Mouse (Mus musculus) brain, embryonic 14.5 days (tissue): Measurements from ENCODE around the gene Acta1.

Experiments
- CTCF ChIP-seq: fragments of 200-500 bp; IDR thresholded peaks from 2 replicates; pipeline ENCODE4 v1.5.1; 2012; ENCODE audit warnings: inconsistent platforms, mild to moderate bottlenecking, moderate library complexity, borderline replicate concordance; ENCODE audit not compliant: insufficient read depth, insufficient read length; ENCODE audit errors: extremely low read depth
- POLR2A ChIP-seq: fragments of 200-500 bp; IDR thresholded peaks from 2 replicates; pipeline ENCODE4 v1.6.1; 2012; ENCODE audit warnings: mild to moderate bottlenecking, inconsistent platforms, borderline replicate concordance; ENCODE audit not compliant: poor library complexity, insufficient read depth, insufficient read length, severe bottlenecking; ENCODE audit errors: extremely low read depth

DNA sequence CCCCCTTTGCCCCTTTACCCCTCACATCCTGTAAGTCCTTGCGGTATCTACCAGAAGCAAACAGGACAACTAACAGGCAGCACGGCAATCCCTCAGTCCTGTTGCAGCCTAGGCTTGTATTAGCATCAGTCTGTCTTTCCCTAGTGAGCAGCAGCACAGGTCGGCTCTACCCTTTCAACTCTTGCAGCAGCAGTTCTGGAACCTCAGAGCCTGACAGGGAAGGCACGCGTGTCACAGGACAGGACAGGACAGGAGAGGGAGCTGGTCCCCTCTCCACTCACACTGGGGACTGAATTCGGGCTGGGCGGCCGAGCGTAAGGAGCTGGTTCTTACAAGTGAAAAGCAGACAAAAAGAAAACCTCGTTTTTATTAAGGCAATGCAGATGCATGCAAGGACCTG lies 2.2 kb upstream of the Acta1 start:
- TF ChIP-seq CTCF (no peak), POLR2A (no peak)
